Mouse (Mus musculus) telencephalon, adult 2 months (tissue): ENCODE measurements around the gene Susd3.

ENCODE experiments used
- DNase-seq: peaks from one replicate; pipeline ENCODE4 v3.0.0-alpha.2; 2011; ENCODE audit warnings: low read depth, low spot score

Susd3 gene

DNA sequence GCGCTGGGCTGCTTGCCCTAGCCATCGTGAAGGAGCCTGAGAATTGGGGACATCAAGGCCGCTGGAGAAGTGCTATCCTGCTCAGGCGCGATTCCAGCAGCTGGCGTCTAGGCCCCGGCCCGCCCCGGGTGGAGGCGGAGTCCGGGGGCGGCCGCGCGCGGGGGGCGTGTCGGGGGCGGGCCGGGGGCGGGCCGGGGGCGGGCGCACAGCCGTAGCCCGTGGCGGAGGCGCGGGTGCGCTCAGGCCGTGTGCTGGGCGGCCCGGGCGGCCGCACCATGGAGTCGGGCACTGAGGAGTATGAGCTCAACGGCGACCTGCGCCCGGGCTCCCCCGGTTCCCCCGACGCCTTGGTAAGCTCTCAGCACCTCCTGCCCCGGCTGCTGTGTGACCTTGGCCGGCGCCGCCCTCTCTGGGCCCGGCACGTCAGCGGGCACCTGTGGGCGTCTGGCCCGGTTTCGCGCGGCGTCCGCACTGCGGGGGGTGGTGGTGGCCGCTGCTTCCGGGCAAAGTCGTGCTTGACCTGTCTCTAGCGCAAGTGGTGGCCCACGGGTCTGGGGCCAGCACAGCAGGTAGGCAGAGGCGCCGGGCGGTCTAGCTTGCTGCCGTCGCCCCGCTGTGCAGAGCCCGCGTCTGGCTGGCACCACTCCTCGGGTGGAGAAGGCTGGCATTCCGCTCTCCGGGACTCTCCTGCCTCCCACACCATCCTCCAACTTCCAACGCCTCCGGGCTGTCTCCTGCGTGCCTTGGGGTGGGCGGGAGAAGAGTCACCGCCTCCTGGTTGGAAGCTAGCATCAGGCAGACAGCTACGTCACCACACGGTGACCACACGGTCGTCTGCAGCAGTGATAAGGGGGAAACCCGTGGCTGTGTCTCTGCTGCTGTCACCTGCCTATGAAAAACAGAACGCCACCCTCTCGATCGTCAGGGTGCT lies 61.0 kb downstream of the Susd3 start, which contains the start of gene Ninj1:
Ninj1 (plus strand) TSS at position 198 of the 931 bp plus-strand sequence.
- peak; percentile 68 for DNase-seq

DNA sequence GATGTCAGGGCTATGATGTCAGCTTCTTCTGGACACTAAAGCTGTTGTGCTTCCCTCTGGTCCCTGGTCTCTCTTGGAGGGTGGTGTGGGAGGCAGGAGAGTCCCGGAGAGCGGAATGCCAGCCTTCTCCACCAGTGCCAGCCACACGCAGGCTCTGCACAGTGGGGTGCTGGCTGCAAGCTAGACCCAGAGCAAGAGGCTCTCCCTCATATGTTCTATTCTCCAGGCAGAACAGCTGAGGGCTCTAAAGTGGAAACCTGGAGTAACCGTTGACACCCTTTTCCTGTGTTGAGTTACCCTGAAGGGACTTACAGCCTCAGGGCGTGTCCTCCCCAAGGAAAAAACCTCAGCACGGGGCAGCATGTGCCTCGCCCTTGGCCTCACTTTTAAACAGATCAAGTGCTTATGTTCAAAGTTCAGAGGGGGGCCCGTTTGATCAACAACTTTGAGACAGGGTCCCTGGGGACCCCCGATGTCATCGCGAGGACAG lies 61.7 kb downstream of the Susd3 start:
- no peak for DNase-seq

DNA sequence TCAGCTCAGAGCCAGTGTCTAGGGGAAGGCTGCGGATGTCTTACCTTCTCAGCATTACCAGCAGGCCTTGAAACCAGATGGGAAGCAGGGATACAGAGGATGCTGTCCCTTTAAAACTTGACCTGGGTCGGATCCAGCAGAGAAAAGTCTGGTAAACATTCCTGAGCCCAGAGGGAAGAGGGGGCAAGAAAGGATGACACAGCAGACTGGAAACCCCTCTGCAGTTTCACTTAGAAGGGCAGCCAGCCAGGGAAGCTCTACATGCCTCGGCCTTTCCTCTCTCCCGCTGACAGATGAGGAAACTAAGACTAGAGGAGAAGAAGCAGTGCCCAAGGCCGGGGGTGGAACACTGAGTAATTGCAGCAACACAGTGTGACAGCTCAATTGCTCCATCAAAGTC lies 64.9 kb downstream of the Susd3 start:
- no peak for DNase-seq

DNA sequence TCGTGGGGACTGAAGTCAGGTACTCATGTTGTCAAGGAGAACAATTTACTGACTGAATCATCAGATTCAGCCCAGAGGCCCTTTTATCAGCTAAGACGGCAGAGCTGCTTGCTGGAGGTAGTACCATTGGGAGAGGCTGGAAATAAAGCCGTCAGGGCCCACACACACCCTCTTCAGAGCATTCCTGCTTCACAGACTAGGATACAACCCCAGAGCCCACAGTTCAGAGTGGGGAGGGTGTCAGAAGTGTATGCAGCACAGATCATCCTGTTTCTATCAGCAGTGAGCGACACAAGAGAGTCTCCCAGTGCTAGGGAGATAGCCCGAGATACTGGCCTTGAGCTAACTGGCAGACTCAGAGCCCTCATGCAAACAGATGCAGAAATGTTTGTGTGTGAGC lies 65.3 kb downstream of the Susd3 start:
- no peak for DNase-seq

DNA sequence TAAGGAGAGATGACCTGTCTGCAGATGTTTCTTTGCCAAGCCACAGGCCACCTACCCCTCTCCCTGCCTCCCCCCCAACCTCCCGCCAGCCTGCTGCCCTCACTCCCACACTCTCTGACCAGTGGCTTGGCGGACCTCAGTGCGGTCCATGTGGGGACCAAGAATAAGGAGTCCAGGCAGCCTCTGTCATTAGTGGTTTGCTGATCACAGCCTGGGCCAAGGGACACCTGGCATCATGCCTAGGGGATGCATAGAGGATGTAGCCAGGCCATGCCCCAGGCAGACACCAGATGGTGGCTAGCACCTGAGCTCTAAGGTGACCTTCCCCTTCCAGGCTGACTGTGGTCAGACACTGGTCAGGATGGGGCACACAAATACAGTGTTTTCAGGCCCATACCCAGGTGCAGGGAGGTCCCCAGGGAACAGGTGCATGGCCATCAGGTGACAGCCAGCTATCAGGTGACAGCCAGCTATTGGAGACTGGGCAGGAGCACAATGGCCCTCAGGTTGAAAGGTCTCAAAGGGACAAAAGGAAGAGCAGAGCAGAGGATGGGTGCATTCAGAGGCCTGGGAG lies 67.0 kb downstream of the Susd3 start:
- no peak for DNase-seq

DNA sequence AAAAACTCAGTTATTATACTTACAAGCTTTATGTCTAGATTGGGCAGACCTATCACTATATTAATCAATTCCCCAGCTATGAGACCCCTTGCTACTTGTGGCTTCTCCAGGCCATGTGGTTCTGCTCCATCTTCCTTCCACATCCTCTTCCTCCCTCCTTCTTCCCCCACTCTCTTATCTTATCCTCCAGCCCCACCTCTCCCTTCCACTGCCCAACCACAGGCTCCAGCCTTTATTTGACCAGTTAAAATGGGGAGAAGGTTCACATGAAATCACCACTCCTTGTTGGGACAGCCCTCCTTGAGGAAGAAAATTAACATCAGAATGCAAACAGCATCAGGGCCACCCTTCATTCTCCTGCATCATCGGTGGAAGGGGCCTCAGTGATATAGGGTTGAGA lies 67.8 kb downstream of the Susd3 start:
- DNase-seq = no peak
